Mouse (Mus musculus) forebrain, postnatal 0 days (tissue): ENCODE results near the gene 1700066M21Rik. TPM values are rescaled to one million over a fixed set of nuclear protein-coding genes. Genes with fewer than 3 reads are reported as not detected.

Source experiments
- ATAC-seq: fragments of 200-750 bp; cut with Nextera tagmentation; 2 replicates; pipeline ENCODE4 v1.8.0; 2017; ENCODE audit warnings: mild to moderate bottlenecking, moderate library complexity
- DNase-seq: peaks from one replicate; pipeline ENCODE4 v3.0.0-alpha.2; 2015
- H3K27ac ChIP-seq: fragments of 300-500 bp; sonication (generic); 2 replicates; pipeline ENCODE4 v1.5.1; 2014; ENCODE audit warnings: low read depth, mild to moderate bottlenecking, antibody characterized with exemption, low read length, moderate library complexity, mixed read lengths
- H3K27me3 ChIP-seq: fragments of 300-500 bp; sonication (generic); 2 replicates; pipeline ENCODE4 v1.6.1; 2014; ENCODE audit warnings: mild to moderate bottlenecking, low read length, mixed read lengths; ENCODE audit not compliant: insufficient read depth
- H3K36me3 ChIP-seq: fragments of 300-500 bp; sonication (generic); 2 replicates; pipeline ENCODE4 v1.6.1; 2014; ENCODE audit warnings: mild to moderate bottlenecking, moderate library complexity; ENCODE audit not compliant: insufficient read depth
- H3K4me1 ChIP-seq: fragments of 300-500 bp; sonication (generic); 2 replicates; pipeline ENCODE4 v1.6.1; 2014; ENCODE audit warnings: antibody characterized with exemption; ENCODE audit not compliant: insufficient read depth
- H3K4me2 ChIP-seq: fragments of 300-500 bp; sonication (generic); 2 replicates; pipeline ENCODE4 v1.6.1; 2014; ENCODE audit warnings: low read depth, mild to moderate bottlenecking, moderate library complexity
- H3K4me3 ChIP-seq: fragments of 300-500 bp; sonication (generic); 2 replicates; pipeline ENCODE4 v1.5.1; 2014; ENCODE audit warnings: low read depth, low read length, mixed read lengths
- H3K9ac ChIP-seq: fragments of 300-500 bp; sonication (generic); 2 replicates; pipeline ENCODE4 v1.6.1; 2014; ENCODE audit warnings: mild to moderate bottlenecking
- H3K9me3 ChIP-seq: fragments of 300-500 bp; sonication (generic); 2 replicates; pipeline ENCODE4 v1.6.1; 2016; ENCODE audit warnings: low read length
- CTCF ChIP-seq: sonication (generic); IDR thresholded peaks from 2 replicates; pipeline ENCODE4 v1.5.1; 2016; ENCODE audit warnings: antibody characterized with exemption, control low read depth, low read depth
- WGBS: fragments of 180-500 bp; shearing (Covaris S2); extraction: QIAGEN DNeasy Blood & Tissue Kit; methylation state at CpG from one replicate; pipeline ENCODE4 v1.1.7; 2014; 5-methylcytosine and 5-hydroxymethylcytosine counted together
- polyA plus RNA-seq: library from polyadenylated mRNA; unstranded; fragments of >200 nt; fragmentation: Nextera tagmentation; extraction: Ambion mirVana; gene quantifications from 2 replicates; pipeline ENCODE4 v1.2.1, GENCODE M21; 2015
- total RNA-seq: library from RNA; depleted of rRNA; stranded (reverse); fragments of >200 nt; gene quantifications from 2 replicates; pipeline ENCODE4 v1.2.3, GENCODE M21; 2014; rRNA removed

1700066M21Rik gene
- total RNA-seq (29.3 and 33.4 TPM in 2 replicates), polyA plus RNA-seq (26.4 and 26.7 TPM in 2 replicates)

- Histone ChIP-seq H3K4me3 (peak within 1 kb of the TSS; percentile 96), H3K36me3 (no peaks in the 10 kb centered on the region), H3K4me2 (peak within 1 kb of the TSS; percentile 87), H3K27me3 (no peaks in the 10 kb centered on the region), H3K4me1 (no peaks in the 10 kb centered on the region), H3K9ac (peak within 1 kb of the TSS; percentile 81), H3K27ac (peak within 1 kb of the TSS; percentile 86), H3K9me3 (no peaks in the 10 kb centered on the region)
- no peak for TF ChIP-seq CTCF
- peak; percentile 97 for ATAC-seq
- under 1% methylated on average over 81 of the region's 81 CpGs for WGBS
- peak; percentile 93 for DNase-seq
Measured at GRCm38 (mm10) chr1:57377376-57378341, at the start of gene 1700066M21Rik. TSS of gene 1700066M21Rik (plus strand) at chr1:57377620.

- H3K27ac ChIP-seq: peak overlapping the region; percentile 57
- ATAC-seq (0 out of 2 replicates have a peak, but pooled peaks have one; percentile 25), DNase-seq (peak; percentile 37)
- no peak overlapping the region for H3K4me2 ChIP-seq
- H3K4me1 ChIP-seq: 0 out of 2 replicates have a peak, but pooled peaks cover 4% of the 10 kb centered on the region
- H3K4me3 ChIP-seq: no peak overlapping the region
- TF ChIP-seq CTCF: no peak
- 56% methylated on average over 5 of the region's 5 CpGs for WGBS
- no peaks in the 10 kb centered on the region for H3K9me3 ChIP-seq
- H3K27me3 ChIP-seq: no peaks in the 10 kb centered on the region
- H3K9ac ChIP-seq: no peak overlapping the region
- no peaks in the 10 kb centered on the region for H3K36me3 ChIP-seq
Measured at GRCm38 (mm10) chr1:57329285-57330093, 47.9 kb upstream of the 1700066M21Rik start.

- Histone ChIP-seq H3K9ac (no peak overlapping the region), H3K27me3 (no peaks in the 10 kb centered on the region), H3K4me2 (no peak overlapping the region), H3K4me3 (no peak overlapping the region), H3K36me3 (no peaks in the 10 kb centered on the region), H3K4me1 (0 out of 2 replicates have a peak, but pooled peaks cover 4% of the 10 kb centered on the region), H3K27ac (no peak overlapping the region), H3K9me3 (no peaks in the 10 kb centered on the region)
- TF ChIP-seq CTCF: no peak
- WGBS: 18% methylated on average over 6 of the region's 6 CpGs
- DNase-seq (peak; percentile 87), ATAC-seq (peak; percentile 87)
Measured at GRCm38 (mm10) chr1:57330228-57330627, 47.2 kb upstream of the 1700066M21Rik start.

- ATAC-seq (no peak), DNase-seq (no peak)
- H3K4me2 ChIP-seq: no peak overlapping the region
- no peak overlapping the region for H3K4me3 ChIP-seq
- H3K36me3 ChIP-seq: no peaks in the 10 kb centered on the region
- 0 out of 2 replicates have a peak, but pooled peaks cover 4% of the 10 kb centered on the region for H3K4me1 ChIP-seq
- H3K27ac ChIP-seq: no peak overlapping the region
- no peaks in the 10 kb centered on the region for H3K27me3 ChIP-seq
- WGBS: 50% methylated on average over 4 of the region's 4 CpGs
- no peak overlapping the region for H3K9ac ChIP-seq
- TF ChIP-seq CTCF: no peak
- H3K9me3 ChIP-seq: no peaks in the 10 kb centered on the region
Measured at GRCm38 (mm10) chr1:57332040-57332439, 45.4 kb upstream of the 1700066M21Rik start.

GRCm38 (mm10) chr1:57333550-57334213 is 43.7 kb upstream of the 1700066M21Rik start:
- Histone ChIP-seq H3K27me3 (no peaks in the 10 kb centered on the region), H3K9ac (no peak overlapping the region), H3K27ac (no peak overlapping the region), H3K4me3 (no peak overlapping the region), H3K36me3 (no peaks in the 10 kb centered on the region), H3K9me3 (no peaks in the 10 kb centered on the region), H3K4me1 (0 out of 2 replicates have a peak, but pooled peaks cover 4% of the 10 kb centered on the region), H3K4me2 (no peak overlapping the region)
- 11% methylated on average over 11 of the region's 11 CpGs for WGBS
- TF ChIP-seq CTCF: no peak
- ATAC-seq (no peak), DNase-seq (peak; percentile 41)

GRCm38 (mm10) chr1:57335200-57335599 is 42.2 kb upstream of the 1700066M21Rik start:
- TF ChIP-seq CTCF: no peak
- Histone ChIP-seq H3K9me3 (no peaks in the 10 kb centered on the region), H3K27me3 (no peaks in the 10 kb centered on the region), H3K4me1 (0 out of 2 replicates have a peak, but pooled peaks cover 4% of the 10 kb centered on the region), H3K36me3 (no peaks in the 10 kb centered on the region), H3K4me3 (no peak overlapping the region), H3K27ac (no peak overlapping the region), H3K4me2 (no peak overlapping the region), H3K9ac (no peak overlapping the region)
- no peak for DNase-seq
- ATAC-seq: no peak
- 80% methylated on average over 5 of the region's 5 CpGs for WGBS
